Mouse (Mus musculus) gastrocnemius, postnatal 36 days (tissue): ENCODE data around the gene Epo. TPM values are rescaled to one million over a fixed set of nuclear protein-coding genes. Genes with fewer than 3 reads are reported as not detected.

Experiments
- DNase-seq, 2 experiments: peaks; one replicate each; pipeline ENCODE4 v3.0.0; 2022
- intact Hi-C: fragments of 180-260 bp; cut with DNase I; formaldehyde crosslinking; loops from one replicate; pipeline ENCODE4 v1.15.1; 2025
- total RNA-seq, 2 experiments: library from RNA; stranded (reverse); gene quantifications; 2 replicates each; pipeline ENCODE4 v1.2.3; 2021

The Epo gene
- total RNA-seq, 2 experiments from 2014 or later, result not detected

GRCm38 (mm10) chr5:137541768-137542540 is 8.9 kb upstream of the Epo start:
- no peak for DNase-seq
- intact Hi-C loops, result no loop called here

DNA sequence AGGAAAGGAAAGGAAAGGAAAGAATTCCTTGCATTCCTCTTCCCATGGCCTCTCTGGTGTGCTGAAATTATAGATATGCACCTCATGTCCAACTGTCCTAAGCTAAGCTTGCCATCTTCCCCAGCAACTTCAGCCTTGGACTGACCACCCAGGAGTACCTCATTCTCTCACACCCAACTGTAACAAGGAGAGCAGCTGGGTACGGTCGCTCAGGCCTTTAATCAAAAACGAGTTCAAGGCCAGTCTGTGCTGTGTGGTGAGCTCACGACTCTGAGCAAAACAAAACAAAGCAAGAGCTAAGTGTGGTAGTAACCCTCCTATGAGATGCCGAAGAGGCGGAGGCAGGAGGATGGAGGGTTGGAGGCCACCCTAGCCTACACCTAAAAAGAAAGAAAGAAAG is 7.9 kb upstream of the Epo start:
- intact Hi-C loops, result no loop called here

GRCm38 (mm10) chr5:137539291-137539801 is 6.3 kb upstream of the Epo start:
- intact Hi-C loops, result no loop called here

More for the DNA sequence above, 7.9 kb upstream of the Epo start:
- no peak for DNase-seq

GRCm38 (mm10) chr5:137537461-137537860 is 4.4 kb upstream of the Epo start:
- DNase-seq, result no peak
- intact Hi-C loops, result no loop called here

More at GRCm38 (mm10) chr5:137539291-137539801, 6.3 kb upstream of the Epo start:
- no peak for DNase-seq

- intact Hi-C loops, result no loop called here
- DNase-seq, result no peak
Observed at GRCm38 (mm10) chr5:137535318-137535717, 2.3 kb upstream of the Epo start.

DNA sequence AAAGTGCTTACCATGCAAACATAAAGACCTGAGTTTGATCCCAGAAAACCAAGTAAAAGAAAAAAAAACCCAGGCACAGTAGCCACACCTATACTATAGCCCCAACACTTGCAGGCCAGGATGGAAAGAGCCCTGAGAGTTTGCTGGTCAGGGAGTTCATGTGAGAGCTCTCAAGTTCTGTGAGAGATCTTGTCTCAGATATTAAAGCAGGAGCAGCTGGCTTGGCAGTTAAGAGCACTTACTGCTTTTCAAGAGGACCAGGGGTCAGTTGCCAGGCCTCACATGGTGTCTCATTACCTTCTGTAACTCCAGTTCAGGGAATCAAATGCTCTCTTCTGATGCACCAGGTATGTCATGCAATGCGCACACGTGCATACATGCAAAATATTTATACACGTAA is 1.7 kb upstream of the Epo start:
- no peak for DNase-seq
- intact Hi-C loops, result loop anchor here (5.0 kb wide), 2 partner anchors 213 to 243 kb away; partner anchors contain the start of genes Ppp1r35 and Tsc22d4

GRCm38 (mm10) chr5:137532808-137533116 is 280 bp downstream of the Epo start:
- DNase-seq, result no peak
- intact Hi-C loops, result loop anchor here (2.0 to 5.0 kb wide), 3 partner anchors 68 to 245 kb away; partner anchors contain the start of genes Mospd3, Ppp1r35 and Tsc22d4

- no peak for DNase-seq
Observed at GRCm38 (mm10) chr5:137532131-137532807, 773 bp downstream of the Epo start.

DNA sequence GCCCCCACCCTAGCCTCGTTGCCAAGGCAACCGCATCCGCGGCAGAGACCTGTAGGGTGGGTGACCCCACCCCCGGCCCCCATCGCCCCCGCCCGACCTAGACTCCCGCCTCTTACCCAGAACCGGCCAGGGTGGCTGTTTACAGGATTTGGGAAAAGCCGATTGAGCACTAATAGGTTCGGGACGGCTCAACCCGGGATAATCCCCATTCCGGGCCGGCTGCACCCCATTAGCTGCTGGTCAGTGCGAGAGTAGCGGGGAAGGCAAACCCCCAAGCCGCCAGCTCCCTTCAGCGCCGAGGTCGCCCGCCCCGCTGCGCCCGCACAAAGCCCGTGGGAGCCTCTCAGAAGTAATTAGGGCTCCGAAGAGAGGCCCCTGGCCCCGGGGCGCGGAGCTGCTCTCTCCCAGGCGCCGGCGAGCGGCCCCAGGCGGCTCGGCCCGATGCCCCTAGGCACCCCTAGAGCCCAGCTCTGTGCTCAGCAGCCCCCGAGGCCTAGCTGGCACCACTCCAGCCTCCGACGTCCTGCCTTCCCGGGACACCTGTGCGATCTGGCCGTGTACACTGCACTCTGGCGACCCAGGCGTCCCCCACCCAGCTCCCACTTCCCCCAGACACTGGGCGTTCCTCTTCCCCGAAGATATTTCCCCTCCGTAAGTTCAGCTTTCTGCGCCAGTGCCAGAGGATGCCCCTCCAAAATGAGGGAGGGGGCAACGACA is 1.5 kb downstream of the Epo start:
- DNase-seq, result peak; percentile 57 to 63
- intact Hi-C loops, result loop anchor here (2.0 to 5.0 kb wide), 3 partner anchors 69 to 246 kb away; partner anchors contain the start of genes Mospd3, Ppp1r35 and Tsc22d4

More at GRCm38 (mm10) chr5:137532131-137532807, 773 bp downstream of the Epo start:
- intact Hi-C loops, result loop anchor here (2.0 to 5.0 kb wide), 3 partner anchors 69 to 245 kb away; partner anchors contain the start of genes Mospd3, Ppp1r35 and Tsc22d4

DNA sequence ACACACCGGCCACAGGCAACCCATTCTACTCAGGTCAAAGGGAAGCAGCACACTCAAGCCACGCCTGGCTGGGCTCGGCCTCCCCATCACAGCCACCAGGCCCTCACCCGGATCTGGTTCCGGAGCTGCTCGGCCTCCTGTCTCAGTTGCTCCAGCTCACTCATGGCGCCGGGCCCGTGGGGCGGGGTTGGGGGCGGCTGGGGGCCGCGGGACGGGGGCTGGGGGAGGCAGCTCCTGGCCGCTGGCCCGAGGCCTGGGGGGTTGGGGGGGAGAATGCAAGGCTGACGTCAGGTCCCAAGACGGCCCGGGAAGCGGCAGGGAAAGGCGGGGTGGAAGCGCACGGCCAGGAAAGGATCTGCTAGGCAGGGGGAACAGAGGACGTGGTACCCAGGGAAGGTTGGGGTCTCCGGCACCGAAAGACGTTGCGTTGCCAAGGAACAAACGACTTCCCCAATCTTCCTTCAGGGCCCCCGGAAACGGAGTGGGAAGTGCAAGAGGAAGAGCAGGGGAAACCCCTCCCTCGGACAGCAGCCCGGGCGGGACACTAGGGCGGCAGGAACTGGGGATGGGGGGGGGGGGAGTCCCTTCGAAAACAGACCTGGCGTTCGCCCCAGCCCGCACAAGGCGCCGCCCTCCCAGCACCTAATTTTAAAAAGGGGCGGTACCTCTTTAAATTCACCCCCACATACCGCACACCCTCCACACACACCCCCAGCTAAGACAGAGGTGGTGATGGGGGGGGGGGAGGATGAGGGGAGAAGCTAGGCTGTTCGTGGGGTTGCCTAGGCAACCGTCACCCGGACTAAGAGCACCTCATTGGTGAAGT is 2.2 kb downstream of the Epo start:
- intact Hi-C loops, result loop anchor here (5.0 kb wide), 2 partner anchors 216 to 246 kb away; partner anchors contain the start of genes Ppp1r35 and Tsc22d4
- peak; percentile 60 to 74 for DNase-seq

DNA sequence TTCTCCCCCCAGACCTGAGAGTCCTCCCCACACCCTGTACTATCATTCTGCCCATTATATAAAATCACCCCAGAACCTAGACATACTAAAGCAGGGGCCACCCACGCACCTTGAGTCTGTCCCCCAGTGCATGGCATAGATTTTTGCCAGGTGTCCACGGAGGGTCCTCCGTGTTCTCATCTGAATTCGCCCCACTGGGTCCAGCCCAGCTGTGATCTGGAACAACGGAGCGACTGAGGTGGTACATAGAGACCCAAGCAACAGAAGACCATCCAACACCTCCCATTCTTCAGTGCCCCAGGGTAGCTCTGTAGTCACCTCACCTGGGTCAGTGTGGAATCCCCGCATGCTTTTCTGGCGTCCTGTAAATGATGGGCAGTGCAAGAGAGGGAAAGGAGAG is 3.0 kb downstream of the Epo start:
- intact Hi-C loops, result loop anchor here (5.0 kb wide), 2 partner anchors 217 to 247 kb away; partner anchors contain the start of genes Ppp1r35 and Tsc22d4
- no peak for DNase-seq

- intact Hi-C loops, result no loop called here
- DNase-seq, result no peak
Observed at GRCm38 (mm10) chr5:137529221-137529995, 3.6 kb downstream of the Epo start.

DNA sequence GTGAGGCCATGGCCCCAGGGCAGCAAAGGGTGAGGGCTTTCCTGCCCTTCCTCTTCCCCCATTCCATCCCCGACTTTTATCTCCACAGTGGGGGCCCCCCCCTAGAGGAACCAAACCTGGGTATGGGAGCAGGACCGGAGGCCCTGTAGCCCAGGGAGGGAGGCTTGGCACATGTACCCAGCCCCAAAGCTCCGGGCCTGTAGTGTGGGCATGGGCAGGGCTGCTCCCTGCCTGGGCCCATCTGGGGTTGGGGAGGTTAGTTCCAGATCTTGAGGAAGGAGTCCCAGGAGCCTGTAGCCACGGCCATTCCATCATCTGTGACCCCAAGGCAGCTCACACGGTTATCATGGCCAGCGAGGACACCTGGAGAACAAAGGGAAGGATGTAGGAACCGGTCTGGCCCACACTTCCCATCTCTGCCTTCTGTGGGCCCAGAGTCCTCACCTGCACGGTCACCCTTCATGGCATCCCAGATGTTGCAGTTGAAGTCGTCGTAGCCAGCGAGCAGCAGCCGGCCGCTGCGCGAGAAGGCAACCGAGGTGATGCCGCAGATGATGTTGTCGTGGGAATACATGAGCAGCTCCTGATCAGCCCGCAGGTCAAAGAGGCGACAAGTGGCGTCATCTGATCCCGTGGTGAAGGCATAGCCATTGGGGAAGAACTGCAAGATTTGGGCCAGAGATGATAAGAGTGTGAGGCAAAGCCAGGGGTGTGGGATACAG is 4.6 kb downstream of the Epo start:
- intact Hi-C loops, result no loop called here
- no peak for DNase-seq

DNA sequence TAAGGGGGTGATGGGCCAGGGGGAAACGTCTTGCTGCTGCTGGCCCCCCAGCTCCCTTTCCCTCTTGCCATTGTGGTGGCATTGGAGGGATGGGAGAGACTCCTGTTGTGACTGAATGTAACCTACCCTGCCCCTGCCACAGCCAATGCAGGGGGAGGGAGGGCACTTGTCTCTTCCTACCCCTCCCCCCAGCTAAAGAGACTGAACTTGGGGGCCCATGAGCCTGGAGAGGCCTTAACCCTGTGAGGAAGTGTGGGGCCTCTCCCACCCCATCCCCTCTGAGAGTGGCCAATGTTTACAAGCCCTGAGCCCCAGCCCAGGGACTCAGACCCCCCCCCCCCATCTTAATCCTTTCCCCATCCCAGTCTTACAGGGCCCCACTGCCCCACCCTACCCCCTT is 5.6 kb downstream of the Epo start:
- intact Hi-C loops, result no loop called here
- no peak for DNase-seq

GRCm38 (mm10) chr5:137526192-137526936 is 6.7 kb downstream of the Epo start:
- no peak for DNase-seq
- intact Hi-C loops, result no loop called here

- DNase-seq, result no peak
- intact Hi-C loops, result no loop called here
Observed at GRCm38 (mm10) chr5:137525511-137525910, 7.5 kb downstream of the Epo start.

- intact Hi-C loops, result no loop called here
- DNase-seq, result no peak
Observed at GRCm38 (mm10) chr5:137524671-137525070, 8.4 kb downstream of the Epo start.

DNA sequence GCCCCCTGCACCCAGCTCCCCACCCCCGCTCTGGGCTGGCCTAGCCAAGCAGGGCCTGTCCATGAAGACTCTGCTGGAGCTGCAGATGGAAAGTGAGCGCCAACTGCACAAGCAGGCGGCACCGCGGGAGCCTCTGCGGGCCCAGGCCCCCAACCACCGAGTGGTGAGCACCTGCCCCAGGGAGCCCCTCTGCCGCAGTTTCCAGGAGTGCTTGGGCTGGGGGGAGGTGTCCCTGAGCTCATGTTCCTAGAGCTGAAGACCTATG is 8.9 kb downstream of the Epo start:
- intact Hi-C loops, result no loop called here
- DNase-seq, result no peak
